Mouse (Mus musculus) ovary, adult 2 months (tissue): Measurements from ENCODE around the gene Vmn1r11. TPM values are rescaled to one million over a fixed set of nuclear protein-coding genes. Genes with fewer than 3 reads are reported as not detected.

Experiments used
- polyA plus RNA-seq: library from polyadenylated mRNA; depleted of rRNA; stranded (reverse); fragments of >200 nt; gene quantifications from 2 replicates; pipeline ENCODE4 v1.2.3, GENCODE M21; 2012; rRNA removed

Gene Vmn1r11
- polyA plus RNA-seq = not detected in 2 replicates

GRCm38 (mm10) chr6:57133155-57133554, at the start of gene Vmn1r11:
Gene Vmn1r11 (plus strand): TSS chr6:57133455.

GRCm38 (mm10) chr6:57109154-57109553, 24.1 kb upstream of the Vmn1r11 start, which contains the start of gene Vmn1r10:
Gene Vmn1r10 (plus strand): TSS chr6:57109454.

GRCm38 (mm10) chr6:57156619-57157018, 23.4 kb downstream of the Vmn1r11 start, which contains the start of gene Vmn1r12:
Gene Vmn1r12 (plus strand): TSS chr6:57156919.

Other genes with a start within 250 kb of the Vmn1r11 start
- gene Nt5c3, start 209.5 kb upstream of the Vmn1r11 start, polyA plus RNA-seq = 6.0 and 19.5 TPM in 2 replicates
- not detected in 2 replicates for gene Vmn1r4, start 209.4 kb upstream of the Vmn1r11 start, polyA plus RNA-seq
- not detected in 2 replicates for gene Vmn1r5, start 163.2 kb upstream of the Vmn1r11 start, polyA plus RNA-seq
- not detected in 2 replicates for gene Vmn1r6, start 136.2 kb upstream of the Vmn1r11 start, polyA plus RNA-seq
- gene Vmn1r7, start 108.1 kb upstream of the Vmn1r11 start, polyA plus RNA-seq = not detected in 2 replicates
- not detected in 2 replicates for gene Vmn1r8, start 101.2 kb upstream of the Vmn1r11 start, polyA plus RNA-seq
- gene Vmn1r9, start 66.7 kb upstream of the Vmn1r11 start, polyA plus RNA-seq = not detected in 2 replicates
- gene Vmn1r10, start 24.0 kb upstream of the Vmn1r11 start, polyA plus RNA-seq = not detected in 2 replicates
- not detected in 2 replicates for gene Vmn1r12, start 23.5 kb downstream of the Vmn1r11 start, polyA plus RNA-seq
- gene Vmn1r13, start 69.8 kb downstream of the Vmn1r11 start, polyA plus RNA-seq = not detected in 2 replicates
- gene Vmn1r14, start 98.2 kb downstream of the Vmn1r11 start, polyA plus RNA-seq = not detected in 2 replicates
- gene Vmn1r15, start 124.5 kb downstream of the Vmn1r11 start, polyA plus RNA-seq = not detected in 2 replicates
- not detected in 2 replicates for gene Vmn1r16, start 196.0 kb downstream of the Vmn1r11 start, polyA plus RNA-seq
- gene Vmn1r17, start 230.3 kb downstream of the Vmn1r11 start, polyA plus RNA-seq = not detected in 2 replicates